Mouse (Mus musculus): ENCODE measurements at regions not wholly inside any gene's neighbourhood (a gene's known extent, or its start where the extent isn't known, plus 50 kb on each side); places are given as distances from the start of the nearest gene placed in this dataset.
"Not testable (repeated sequence)": the region's sequence is repeated elsewhere in the genome, so short reads cannot be mapped to it uniquely, and the experiment has no call there.

- DNase-seq: peak in 1 of 2 experiments; percentile 0
Measured at GRCm38 (mm10) chr17:3006662-3007061, 108.1 kb upstream of the Scaf8 start.

GRCm38 (mm10) chr17:3007234-3007633 is 107.5 kb upstream of the Scaf8 start:
- DNase-seq: peak in 1 of 2 experiments; percentile 0

GRCm38 (mm10) chr17:3009939-3010338 is 104.8 kb upstream of the Scaf8 start:
- peak in 1 of 2 experiments; percentile 0 for DNase-seq

DNA sequence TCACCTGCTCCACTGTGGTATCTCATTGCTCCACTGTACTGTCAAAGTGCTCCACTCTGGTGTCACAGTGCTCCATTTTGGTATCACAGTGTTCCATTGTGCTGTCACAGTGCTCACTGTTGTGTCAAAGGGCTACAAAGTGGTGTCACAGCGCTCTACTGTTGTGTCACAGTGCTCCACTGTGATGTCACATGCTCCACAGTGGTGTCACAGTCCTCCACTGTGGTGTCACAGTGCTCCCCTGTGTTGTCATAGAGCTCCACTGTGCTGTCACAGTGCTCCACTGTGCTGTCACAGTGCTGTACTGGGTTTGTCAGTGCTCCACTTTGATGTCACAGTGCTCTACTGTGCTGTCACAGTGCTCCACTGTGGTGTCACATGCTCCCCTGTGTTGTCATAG is 102.7 kb upstream of the Scaf8 start:
- DNase-seq: peak in 1 of 2 experiments; percentile 1

- no peak for DNase-seq
Measured at GRCm38 (mm10) chr17:3019631-3020391, 95.0 kb upstream of the Scaf8 start.

- no peak for DNase-seq
Measured at GRCm38 (mm10) chr17:3020406-3020805, 94.4 kb upstream of the Scaf8 start.

GRCm38 (mm10) chr17:3022245-3022935 is 92.4 kb upstream of the Scaf8 start:
- no peak for DNase-seq

DNA sequence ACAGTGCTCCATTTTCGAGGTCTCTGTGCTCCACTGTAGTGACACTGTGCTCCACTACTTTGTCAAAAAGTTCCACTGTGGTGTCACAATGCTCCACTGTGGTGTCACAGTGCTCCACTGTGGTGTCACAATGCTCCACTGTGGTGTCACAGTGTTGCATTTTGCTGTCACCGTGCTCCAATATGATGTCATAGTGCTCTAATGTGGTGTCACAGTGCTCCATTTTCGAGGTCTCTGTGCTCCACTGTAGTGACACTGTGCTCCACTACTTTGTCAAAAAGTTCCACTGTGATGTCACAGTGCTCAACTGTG is 91.9 kb upstream of the Scaf8 start:
- not testable (repeated sequence) for DNase-seq

- no peak for DNase-seq
Measured at GRCm38 (mm10) chr17:3023426-3023825, 91.3 kb upstream of the Scaf8 start.

DNA sequence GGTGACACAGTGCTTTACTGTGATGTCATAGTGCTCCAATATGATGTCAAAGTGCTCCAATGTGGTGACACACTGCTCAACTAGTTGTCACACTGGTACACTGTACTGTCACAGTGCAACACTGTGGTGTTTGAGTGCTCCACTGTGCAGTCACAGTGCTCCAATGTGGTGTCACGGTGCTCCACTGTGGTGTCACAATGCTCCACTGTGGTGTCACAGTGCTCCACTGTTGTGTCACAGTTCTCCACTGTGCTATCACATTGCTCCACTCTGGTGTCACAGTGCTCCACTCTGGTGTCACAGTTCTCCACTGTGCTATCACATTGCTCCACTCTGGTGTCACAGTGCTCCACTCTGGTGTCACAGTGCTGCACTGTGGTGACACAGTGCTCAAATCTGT is 87.9 kb upstream of the Scaf8 start:
- DNase-seq: not testable (repeated sequence)

- DNase-seq: no peak
Measured at GRCm38 (mm10) chr17:3027376-3027775, 87.4 kb upstream of the Scaf8 start.

- not testable (repeated sequence) for DNase-seq
Measured at GRCm38 (mm10) chr17:3029750-3030149, 85.0 kb upstream of the Scaf8 start.

GRCm38 (mm10) chr17:3035099-3035498 is 79.7 kb upstream of the Scaf8 start:
- no peak for DNase-seq

DNA sequence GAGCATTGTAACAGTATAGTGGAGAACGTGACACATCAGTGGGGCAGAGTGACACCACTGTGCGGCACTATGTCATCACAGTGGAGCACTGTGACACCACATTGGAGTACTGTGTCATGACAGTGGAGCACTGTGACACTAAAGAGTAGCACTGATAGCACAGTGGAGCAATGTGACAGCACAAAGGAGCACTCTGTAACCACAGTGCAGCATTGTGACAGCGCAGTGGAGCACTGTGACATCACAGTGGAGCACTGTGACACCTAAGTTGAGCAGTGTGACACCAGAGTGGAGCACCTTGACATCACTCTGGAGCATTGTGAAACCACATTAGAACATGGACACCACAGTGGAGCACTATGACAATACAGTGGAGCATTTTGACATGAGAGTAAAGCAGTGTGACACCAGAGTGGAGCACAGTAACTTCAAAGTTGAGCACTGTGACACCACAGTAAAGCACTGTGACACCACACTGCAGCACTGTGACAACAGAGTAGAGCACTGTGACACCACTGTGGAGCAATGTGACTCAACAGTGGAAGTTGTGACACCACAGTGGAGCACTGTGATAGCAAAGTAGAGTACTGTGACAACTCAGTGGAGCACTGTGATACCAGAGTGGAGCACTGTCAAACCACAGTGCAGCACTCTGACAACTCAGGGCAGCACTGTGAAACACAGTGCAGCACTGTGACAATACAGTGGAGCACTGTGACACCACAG is 77.5 kb upstream of the Scaf8 start:
- DNase-seq: no peak

DNA sequence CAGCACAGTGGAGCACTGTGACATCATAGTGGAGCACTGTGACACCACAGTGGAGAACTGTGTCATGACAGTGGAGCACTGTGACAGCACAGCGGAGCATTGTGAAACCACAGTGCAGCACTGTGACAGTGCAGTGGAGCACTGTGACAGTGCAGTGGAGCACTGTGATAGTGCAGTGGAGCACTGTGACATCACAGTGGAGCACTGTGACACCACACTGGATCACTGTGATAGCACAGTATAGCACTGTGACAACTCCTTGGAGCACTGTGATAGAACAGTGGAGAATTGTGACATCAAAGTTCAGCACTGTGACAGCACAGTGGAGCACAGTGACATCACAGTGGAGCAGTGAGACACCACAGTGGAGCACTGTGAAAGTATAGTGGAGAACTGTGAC is 76.7 kb upstream of the Scaf8 start:
- no peak for DNase-seq

DNA sequence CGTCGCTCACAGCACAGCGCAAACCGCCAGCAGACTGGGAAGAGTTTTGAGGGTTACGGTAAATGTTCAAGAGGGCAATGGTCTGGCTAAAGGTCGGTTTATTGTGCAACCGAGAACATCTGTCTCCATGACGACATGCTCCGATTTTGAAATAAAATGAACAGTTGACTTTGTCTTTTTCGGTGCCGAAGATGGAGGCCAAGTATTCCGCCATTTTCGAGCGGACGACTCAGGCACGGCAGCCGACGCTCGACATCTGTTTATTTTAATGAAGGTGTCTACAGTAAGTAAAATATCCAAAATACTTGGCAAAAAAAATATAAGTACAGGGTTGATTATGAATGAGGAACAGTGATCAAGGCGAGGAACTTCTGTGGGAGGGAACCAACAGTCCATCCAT is 70.3 kb upstream of the Scaf8 start:
- not testable (repeated sequence) for DNase-seq

DNA sequence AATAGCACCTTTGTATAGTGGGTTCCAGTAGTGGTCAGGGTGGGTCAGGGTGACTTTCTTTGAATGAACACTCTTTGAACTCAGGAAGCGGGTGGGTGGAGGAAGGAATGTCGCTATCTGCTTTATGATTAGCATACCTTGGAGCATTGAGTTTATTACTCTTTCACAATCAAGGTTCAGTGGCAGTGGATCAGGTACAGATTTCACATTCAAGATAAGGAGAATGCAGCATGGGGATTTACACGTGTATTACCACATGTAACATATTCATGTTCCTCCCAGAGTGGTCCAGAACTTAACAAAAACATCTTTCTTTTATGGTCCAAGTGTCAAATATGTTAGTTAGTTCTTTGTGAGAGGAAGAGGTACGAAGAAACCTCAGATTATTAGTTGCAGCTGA is 60.9 kb upstream of the Scaf8 start:
- not testable (repeated sequence) for DNase-seq

- not testable (repeated sequence) for DNase-seq
Measured at GRCm38 (mm10) chr17:3054848-3055247, 59.9 kb upstream of the Scaf8 start.

DNA sequence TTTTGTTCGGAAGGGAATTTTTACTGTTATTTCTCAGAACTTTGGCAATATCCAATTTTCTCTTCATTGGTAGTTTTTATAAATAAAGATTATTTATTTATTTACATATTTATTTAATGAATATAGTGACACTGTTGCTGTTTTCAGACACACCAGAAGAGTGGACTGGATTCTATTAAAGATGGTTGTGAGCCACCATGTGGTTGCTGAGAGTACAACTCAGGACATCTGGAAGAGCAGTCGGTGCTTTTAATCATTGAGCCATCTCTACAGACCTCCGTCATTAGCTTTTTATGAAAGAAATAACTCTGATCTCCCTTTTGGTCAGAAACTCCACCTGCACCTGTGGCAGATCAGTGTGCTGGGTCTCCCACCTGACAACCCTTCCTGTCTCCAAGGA is 59.4 kb upstream of the Scaf8 start:
- DNase-seq: not testable (repeated sequence)

DNA sequence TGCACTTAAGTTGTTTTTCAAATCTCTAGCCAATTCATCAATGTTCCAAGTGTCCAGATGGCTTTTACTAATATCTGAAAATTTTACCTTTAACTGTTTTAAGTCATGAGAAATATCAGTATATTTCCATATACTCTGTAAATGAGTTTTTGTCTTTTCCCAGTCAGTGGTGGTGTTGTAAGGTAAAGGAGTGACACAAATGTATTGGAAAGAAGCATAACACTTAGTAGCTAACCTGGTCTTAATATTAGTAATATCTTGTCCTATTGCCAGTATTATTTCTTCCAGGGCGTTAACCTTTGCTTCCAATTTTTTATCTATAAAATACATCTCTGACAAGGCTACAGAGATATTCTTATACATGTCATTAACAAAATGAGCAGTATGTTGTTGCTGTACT is 51.4 kb upstream of the Scaf8 start:
- not testable (repeated sequence) for DNase-seq
